Mouse (Mus musculus) liver, adult 2 months (tissue): ENCODE data around the gene Fbxo6.

ENCODE experiments used
- CTCF ChIP-seq: fragments of 200-500 bp; IDR thresholded peaks from 2 replicates; pipeline ENCODE4 v1.5.1; 2011; ENCODE audit warnings: low read depth, low read length, control low read depth
- POLR2A ChIP-seq: fragments of 200-500 bp; IDR thresholded peaks from 2 replicates; pipeline ENCODE4 v1.6.1; 2011; ENCODE audit warnings: low read length, control low read depth; ENCODE audit not compliant: insufficient read depth; ENCODE audit errors: extremely low read depth

- TF ChIP-seq CTCF (no peak), POLR2A (no peak)
Observed at GRCm38 (mm10) chr4:148160436-148161390, 8.8 kb upstream of the Fbxo6 start, which contains the start of the genes Fbxo44 and Fbxo2.
